ENCODE assay signal across 1 mouse cellular context in the genomic region with DNA sequence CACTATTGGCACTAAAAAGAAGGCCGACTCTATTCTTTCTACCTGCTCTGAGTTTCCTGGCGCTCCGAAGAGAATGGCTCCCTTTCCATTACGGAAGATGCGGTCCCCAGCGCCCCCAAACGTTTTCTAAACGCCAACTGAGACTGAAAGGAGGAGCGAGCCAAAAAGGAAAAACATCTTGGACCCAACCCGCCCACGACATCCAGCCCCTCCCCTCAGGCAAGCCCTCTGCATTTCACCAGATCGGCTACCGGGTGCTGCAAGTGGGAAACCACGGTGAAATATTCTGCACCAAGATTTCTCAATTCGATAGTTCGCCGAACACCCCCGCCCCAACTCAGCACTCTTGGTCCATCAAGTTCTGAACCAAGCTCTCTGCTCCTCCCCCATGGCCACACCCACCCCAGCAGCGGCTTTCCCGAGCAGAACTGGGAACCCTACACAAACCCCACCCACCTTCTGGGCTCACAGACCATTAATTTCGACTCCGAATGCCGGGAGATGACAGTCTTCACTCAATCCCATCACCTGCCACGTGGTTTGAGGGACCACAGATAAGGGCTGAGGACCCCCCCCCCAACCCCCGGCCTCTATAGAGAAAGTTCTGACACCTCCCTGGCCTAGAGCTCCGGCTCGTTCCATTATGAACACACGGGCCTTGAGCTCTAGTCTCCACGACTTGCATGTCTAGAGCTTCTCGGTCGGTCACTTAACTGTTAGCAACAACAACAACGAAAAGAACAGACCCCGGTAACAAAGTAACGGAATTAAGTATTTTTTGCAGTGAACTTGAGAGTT.
TF ChIP-seq lines count a peak whose summit lies in the region.

No protein-coding gene starts in this region.

TF ChIP-seq in C2C12, 6 proteins besides CTCF, POLR2A, EP300 and RAD21:
- TF ChIP-seq MYOD1 (IDR thresholded peaks at IDR 0.05; ENCODE audit: control insufficient read depth, insufficient read length, low read depth) (no peak), USF1 (IDR thresholded peaks at IDR 0.05; ENCODE audit: low read depth) (no peak), FOSL1 (IDR thresholded peaks at IDR 0.05; ENCODE audit: insufficient read depth, low read length, poor library complexity, severe bottlenecking) (no peak), MYOG (IDR thresholded peaks at IDR 0.05; ENCODE audit: control insufficient read depth, extremely low read depth, insufficient read length) (no peak), MAX (IDR thresholded peaks at IDR 0.05) (no peak), CEBPB (IDR thresholded peaks at IDR 0.05; ENCODE audit: low read depth) (no peak)
